Mouse (Mus musculus): ENCODE measurements at regions not wholly inside any gene's neighbourhood (a gene's known extent, or its start where the extent isn't known, plus 50 kb on each side); places are given as distances from the start of the nearest gene placed in this dataset.

DNA sequence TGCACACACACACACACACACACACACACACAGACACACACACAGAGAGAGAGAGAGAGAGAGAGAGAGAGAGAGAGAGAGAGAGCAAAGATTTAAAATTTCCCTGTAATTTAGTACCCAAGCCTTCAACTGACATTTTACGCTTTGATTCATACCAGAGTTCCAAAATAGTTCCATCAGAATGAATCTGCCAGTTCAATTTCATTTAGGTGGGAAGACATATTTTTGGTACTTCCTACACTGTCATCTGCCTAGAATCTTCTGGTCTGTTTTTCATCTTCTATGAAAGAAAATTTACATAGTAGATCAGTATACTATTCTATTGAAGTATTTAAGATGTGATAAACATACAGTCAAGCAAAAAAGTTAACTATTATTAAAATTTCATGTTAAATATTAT is 1177.4 kb downstream of the Zpld1 start:
- no peak for TF ChIP-seq CTCF (IDR thresholded peaks at IDR 0.05; ENCODE audit: low read depth)
- no peak for TF ChIP-seq EP300 (IDR thresholded peaks at IDR 0.05; ENCODE audit: low read depth)

All from heart, postnatal 0 days (tissue).